Mouse (Mus musculus) MN1 (cell line): ENCODE results near the gene Rdm1.
"Not testable (repeated sequence)": the region's sequence is repeated elsewhere in the genome, so short reads cannot be mapped to it uniquely, and the experiment has no call there.

Source experiments
- DNase-seq: peaks from one replicate; pipeline ENCODE4 v3.0.0-alpha.2; 2016; ENCODE audit warnings: low spot score

Rdm1 gene

DNA sequence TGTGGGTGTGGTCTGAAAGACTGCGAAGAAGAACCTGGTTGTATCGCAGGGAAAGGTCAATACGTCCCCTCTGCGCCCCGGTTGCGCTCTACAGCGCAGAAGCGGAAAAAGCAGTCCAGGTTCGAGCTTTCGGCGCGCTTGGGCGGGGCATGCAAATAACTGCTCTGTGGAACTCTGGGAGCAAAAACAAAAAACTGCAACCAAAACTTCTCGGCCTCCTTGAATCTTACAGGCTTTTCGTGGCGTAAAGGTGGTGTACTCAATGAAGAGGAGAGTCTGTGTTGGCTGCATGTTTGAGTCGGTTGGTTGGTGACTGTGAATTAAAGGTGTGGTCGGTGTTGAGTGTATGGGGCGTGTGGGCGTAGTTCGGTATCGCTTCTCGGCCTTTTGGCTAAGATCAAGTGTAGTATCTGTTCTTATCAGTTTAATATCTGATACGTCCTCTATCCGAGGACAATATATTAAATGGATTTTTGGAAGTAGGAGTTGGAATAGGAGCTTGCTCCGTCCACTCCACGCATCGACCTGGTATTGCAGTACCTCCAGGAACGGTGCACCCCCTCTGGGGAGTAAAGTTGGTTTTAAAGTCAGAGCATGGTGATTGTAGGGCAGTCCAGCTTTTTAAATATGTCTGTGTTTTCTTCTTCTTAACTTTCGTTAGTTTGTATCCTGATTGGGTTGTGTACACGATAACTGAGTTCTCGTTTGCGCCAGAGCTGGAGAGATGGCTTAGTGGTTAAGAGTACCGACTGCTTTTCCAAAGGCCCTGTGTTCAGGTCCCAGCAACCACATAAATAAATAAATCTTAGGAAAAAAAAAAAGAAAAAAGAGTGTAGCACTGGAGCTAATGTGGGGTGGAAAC is at the start of gene Rdm1:
TSS of gene Rdm1 (plus strand) at position 201 of the 862 bp plus-strand sequence.
- peak; percentile 92 for DNase-seq

DNA sequence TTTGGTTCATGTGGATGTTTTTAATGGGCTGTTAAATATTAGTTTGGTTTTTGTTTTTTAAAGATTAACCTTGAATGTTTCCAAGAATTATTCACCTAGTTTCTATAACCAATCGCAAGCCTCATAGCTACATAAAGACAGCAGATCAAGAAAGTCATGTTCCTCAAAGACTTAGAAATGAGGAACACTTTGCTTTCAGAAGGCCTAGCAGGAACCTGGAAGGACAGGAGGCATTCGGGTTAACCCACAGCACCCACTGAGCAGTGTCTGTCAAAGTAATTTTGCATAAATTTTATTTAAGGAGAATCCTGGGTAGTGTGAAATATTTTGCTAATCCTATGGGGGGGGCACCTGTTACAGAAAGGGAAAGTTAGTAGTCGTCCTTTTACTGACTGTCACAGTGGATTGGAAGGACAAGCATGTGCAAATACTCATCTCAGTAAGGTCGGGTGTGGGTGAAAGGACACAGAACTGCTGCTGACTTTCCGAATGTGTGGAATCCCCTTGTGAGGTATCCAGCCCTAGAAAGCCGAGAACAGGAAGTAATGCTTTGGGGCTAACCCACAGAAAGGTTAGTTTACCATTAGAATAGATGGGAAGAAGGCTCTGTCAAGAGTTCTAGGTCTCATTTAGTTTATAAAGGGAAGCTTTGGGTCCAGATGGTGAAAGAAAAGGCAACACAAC is 45.8 kb upstream of the Rdm1 start:
- no peak for DNase-seq

DNA sequence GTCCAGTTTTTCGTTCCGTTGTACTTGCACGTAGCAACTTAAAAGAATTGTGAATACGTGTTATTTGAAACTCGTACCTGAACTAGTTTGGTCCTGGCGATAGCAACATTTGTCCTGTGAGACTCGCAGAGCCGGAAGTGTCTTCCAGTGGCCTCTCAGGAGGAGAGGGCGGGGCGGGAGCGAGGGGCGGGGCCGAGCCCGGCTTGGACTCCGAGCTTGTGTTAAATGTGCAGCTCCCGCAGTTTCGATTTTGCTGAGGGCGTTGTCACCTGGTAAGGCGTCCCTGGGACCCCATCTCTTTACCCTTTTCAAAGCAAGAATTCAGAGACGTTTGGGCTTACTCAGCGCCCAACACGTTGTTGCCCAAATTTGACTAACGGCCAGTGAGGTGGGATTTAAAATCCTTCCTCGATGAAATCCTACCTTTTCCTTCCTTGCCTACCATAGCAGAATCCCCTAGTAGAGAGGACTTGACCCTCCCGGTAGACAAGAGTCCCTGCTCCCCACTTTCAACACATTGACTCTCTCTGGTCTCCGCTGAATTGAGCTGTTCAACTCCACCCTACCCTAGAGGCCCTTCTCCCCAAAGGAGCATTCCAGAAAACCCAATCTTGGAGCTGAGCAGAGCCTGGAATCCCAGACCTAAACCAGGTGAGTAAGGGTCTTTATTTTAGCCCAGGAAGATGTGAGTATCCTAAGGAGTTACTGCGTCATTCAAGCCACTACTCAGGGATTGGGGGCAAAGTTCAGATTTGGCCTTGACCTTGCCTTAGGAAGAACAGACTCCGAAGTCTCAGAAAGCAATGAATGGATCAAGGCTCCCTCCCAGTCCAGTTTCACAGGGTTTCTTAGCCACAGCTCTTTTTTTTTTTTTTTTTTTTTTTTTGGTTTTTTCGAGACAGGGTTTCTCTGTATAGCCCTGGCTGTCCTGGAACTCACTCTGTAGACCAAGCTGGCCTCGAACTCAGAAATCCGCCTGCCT is 44.6 kb upstream of the Rdm1 start, which contains the start of gene Tmem106a:
TSS of gene Tmem106a (plus strand) at position 189 of the 982 bp plus-strand sequence.
- peak; percentile 14 for DNase-seq

DNA sequence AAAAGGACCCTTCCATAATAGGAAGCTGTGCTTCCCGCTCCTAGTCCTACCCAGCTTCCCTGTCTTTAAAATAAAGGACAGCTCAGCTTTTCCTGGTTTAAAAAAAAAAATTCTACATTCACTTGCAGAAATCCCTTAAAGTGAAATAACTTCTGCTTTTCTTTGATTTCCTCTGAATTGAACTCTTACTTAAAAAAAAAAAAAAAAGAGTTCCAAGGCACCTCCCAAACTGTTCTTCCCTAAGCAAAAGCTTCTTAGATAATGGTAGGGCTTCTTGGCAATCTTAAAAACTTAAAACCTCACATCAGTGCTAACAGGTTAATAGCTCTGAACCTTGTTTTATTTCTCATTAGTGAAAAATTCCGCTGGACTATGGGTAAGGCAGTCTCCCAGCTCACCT is 43.8 kb upstream of the Rdm1 start:
- no peak for DNase-seq

DNA sequence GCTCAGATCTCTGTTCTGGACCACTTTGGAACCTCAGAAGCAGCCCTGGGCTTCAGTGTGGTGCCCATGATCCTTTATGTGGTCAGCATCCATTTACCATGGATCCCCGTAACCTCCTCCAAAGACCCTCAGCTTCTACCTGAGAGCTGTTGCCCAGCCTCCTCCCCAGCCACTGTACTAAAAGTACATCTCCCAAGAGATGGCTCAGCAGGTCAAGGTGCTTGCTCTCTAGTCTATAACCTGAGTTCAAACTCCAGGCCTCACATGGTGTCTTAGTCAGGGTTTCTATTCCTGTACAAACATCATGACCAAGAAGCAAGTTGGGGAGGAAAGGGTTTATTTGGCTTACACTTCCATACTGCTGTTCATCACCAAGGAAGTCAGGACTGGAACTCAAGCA is 42.0 kb upstream of the Rdm1 start:
- DNase-seq = not testable (repeated sequence)

DNA sequence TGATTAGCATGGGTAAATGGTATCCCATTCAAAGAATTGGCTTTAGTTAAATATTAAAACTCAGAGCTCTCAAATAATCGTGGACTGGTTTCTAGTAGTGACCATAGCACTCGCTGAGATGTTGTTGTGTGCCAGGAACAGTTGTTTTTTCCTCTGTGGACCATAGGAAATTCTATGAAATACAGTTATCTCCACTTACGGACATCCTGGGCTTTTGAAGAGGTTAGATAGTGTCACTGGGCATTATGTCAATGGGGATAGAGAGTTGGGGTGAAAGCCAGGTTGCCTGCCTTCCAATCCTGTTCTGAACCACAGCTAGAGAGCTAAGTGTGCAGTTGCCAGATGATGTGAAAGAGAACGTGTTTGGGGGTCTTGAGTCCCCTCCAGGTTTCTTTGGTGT is 41.2 kb upstream of the Rdm1 start:
- DNase-seq = no peak

DNA sequence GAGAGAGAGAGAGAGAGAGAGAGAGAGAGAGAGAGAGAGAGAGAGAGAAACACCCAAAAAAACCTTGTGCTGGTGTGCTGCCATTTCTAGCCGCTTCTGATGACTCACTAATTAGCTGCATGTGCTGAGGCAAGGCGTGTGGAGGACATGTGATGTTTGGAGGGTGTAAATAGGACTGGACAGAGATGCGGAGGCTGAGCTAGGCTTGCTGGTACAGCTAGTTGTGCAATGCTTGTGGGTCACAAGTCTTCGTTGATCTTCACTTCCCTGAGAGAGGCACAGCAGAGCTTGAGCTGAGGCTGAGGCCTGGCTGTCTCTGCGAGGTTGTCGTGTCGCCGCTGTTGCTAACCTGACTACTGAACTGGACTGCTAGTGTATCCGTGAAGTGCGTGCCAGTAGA is 39.3 kb upstream of the Rdm1 start:
- DNase-seq = peak; percentile 77

DNA sequence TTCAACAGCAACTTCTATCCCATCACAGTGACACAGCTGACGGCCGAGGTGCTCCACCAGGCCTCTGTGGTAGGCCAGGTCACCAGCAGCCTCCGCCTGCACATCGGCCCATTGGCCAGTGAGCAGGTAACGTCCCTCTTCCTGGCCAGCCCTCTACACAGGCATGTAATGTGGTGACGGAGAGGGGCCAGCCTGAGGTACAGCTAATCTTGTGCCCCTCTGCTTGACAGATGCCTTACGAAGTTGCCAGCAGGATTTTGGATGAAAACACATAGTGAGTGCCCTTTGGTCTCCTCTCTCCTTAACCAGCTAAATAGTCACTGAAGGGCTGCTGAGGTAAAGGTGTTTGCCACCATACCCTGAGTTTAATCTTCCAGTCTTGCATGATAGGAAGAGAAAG is 38.1 kb upstream of the Rdm1 start:
- no peak for DNase-seq

DNA sequence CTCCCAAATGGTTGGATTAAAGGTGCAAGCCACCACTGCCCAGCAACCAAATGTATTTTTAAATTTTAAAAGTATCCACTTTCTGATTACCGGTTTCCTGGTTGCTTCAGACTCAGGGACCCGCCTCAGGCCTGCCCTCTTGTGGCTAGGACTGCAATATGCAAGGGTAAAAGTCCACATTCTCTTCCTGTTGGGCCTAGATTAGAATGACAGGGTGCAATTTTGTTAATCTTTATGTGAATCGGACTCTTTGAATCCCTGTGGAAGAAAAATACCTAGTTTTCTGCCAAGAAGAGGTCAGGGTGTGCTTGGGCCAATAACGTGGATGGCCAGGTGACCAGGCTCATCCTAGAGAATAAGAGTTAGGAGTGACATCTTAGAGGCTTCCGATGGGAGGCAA is 37.6 kb upstream of the Rdm1 start:
- peak; percentile 56 for DNase-seq

DNA sequence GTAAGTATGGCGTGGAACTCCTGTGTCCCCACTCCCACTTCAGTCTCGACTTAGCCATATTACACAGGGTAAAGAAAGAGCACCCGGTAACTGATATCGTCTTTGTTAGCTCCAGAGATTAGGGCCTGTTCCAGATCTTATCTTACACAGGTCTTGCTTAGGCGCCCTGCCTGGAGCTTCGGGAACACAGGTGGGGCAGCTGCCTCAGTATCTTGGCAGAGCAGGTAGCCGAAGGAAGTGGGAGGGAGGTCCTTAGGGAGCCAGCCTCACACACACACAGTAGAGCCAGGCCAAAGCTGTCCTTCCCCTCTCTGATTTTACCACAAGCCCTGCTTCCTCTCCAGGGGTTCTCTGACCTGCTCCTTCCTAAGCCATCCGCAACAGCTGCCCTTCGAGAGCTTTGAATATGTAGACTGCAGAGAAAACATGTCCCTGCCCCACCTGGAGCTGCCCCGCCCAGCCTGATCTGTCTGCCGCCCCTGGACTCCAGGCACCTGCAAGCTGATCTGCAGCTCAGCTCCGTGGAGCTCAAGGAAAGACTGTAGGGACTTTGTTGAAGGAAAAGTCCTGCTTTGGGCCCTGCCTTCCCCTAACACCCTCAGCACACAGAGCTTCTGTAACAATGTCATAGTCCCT is 36.9 kb upstream of the Rdm1 start:
- DNase-seq = no peak

DNA sequence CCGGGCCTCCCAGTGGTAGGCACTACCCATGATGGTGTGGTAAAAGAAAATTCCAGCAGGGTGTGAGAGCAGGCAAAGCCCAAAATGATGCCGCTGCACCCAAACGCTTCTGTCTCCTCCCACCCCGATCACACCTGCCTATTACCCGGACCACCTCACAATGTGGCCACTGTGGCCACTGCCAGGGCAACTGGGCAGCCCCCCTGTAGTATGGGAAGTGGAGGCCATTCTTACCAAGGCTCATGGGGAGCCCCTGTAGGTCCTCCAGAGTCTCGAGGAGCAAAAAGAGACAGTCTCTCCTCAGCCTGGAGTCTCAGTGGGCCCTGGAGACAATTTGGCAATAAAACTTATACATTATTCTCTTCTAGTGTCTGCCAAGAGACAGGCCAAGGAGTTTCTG is 27.8 kb upstream of the Rdm1 start, which contains the start of gene Gm11634:
TSS of gene Gm11634 (minus strand) at position 101 of the 400 bp plus-strand sequence.
- no peak for DNase-seq

DNA sequence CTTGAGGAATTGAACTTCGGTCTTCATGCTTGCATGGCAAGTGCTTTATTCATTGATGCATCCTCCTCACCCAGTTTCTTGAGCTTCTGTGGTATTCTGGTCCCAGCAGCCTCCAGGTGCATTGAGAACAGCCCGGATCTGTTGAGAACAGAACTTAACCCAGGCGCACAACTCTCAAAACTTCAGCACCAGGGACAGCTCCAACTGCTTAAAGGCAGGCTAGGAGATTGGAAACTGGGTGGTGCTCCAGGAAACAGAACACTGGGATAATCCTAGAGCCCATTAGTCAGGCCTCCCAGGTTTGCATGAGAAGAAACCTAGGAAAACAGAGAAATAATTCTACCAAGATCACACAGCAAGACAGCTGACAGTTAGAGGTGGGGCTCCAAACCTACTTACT is 24.5 kb upstream of the Rdm1 start:
- DNase-seq = no peak

DNA sequence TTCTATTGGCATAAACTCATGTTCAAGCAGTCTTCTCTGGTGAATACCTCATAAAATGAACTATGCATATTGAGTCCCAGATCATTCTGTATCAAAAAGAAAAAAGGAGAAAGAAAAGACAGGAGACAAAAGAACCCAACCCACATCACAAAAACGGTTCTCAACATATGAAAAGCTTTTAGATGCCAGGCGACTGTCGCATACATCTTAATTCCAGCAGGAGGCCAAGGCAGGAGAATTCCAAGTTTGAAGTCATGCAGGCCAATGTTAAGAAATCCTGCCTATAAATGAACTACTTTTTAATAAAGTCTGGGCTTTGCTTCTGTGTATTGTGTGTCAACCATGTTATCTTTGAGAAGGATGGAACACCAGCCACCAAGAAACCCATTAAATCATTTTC is 22.9 kb upstream of the Rdm1 start:
- DNase-seq = no peak

DNA sequence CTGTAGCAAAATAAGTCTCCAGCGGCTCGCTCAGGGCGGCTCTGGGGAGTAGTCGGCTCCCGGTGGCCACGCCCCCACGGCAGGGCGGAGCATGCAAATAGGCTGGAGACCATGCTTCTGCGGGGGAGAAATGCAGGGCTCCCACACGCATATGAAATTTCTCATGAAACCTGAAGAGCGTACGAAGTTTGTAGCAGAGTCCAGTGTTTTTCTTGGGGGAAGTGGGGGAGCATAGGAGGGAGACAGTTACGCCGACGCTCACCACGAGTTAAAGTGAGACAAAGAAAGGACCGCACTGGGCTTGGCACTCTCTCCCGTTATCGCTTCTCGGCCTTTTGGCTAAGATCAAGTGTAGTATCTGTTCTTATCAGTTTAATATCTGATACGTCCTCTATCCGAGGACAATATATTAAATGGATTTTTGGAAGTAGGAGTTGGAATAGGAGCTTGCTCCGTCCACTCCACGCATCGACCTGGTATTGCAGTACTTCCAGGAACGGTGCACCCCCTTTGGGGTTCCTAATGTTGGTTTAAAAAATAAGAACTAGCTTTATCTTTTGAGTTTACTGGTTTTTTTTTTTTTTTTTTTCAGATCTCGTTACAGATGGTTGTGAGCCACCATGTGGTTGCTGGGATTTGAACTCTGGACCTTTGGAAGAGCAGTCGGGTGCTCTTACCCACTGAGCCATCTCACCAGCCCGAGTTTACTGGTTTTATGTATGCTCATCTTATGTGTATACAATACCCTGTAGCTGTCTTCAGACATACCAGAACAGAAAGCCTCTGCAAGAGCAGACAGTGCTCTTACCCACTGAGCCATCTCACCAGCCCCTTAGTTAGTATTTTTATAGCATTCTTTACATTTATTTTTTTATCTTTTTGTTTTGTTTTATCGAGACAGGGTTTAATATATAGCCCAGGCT is 22.2 kb upstream of the Rdm1 start:
- peak; percentile 84 for DNase-seq

DNA sequence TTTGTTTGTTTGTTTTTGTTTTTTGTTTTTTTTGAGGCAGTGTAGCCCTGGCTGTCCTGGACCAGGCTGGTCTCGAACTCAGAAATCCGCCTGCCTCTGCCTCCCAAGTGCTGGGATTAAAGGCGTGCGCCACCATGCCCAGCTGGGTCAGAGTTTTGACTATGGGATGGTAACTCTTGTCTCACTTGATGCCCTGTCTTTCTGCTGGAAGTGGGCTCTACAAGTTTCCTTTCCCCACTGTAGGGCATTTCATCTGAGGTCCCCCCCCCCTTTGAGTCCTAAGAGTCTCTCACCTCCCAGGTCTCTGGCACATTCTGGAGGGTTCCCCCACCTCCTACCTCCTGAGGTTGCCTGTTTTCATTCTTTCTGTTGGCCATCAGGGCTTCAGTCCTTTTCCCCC is 19.9 kb upstream of the Rdm1 start:
- not testable (repeated sequence) for DNase-seq

DNA sequence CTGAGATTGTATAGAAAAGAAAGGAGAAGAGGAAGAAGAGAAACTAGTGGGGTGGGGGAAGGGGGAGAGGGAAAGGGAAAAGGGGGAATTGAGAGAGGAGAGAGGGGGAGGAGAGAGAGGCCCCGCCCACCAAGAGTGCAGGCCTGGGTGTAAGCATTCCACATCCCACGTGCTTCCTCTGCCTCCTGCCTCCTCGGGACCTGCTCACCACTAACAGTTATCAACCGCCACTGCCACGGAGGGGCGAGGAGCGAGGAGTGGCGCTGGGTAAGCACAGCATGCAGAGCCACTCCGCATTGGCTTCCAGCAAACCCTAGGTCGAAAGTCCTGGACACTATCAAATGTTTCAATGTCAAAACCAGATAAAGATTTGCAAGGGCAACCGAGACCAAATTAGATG is 16.6 kb upstream of the Rdm1 start:
- DNase-seq = peak; percentile 36

DNA sequence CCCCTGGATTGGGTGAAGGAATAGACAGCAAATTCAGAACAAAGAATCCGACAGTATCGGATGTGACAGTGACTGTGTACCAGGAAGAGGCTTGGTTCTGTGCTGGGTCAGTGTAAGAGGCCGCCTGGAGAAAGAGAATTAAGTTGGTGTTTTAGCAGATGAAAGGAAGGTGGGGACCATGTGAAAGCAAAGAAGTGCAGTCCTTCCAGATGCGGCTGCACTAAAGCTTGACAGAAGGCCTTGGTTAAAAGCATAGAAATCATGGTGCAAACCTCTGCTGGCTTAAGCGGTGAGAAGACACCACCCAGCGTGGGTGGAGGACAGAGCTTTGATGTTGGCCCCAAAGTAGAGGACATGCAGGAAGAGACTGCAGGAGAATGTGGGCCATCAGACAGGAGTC is 13.4 kb upstream of the Rdm1 start:
- no peak for DNase-seq

DNA sequence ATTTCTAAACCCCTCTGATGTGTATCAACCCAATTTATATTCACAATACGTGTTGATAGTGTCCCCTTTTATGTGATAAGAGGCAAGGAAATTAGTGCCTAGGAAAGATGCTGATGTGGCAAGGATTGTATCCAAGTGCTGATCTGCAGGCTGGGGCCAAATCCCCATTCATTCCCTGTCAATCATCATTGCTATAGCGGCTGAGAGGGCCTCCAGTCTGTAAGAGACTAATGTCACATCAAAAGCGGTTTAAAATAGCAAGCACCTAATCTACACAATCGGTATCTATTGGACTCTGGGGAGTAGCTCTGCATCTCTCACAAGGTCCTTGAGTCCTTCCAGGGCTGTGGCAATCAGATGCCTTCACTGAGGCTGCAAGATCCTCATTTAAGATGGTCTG is 12.9 kb upstream of the Rdm1 start:
- DNase-seq = no peak

DNA sequence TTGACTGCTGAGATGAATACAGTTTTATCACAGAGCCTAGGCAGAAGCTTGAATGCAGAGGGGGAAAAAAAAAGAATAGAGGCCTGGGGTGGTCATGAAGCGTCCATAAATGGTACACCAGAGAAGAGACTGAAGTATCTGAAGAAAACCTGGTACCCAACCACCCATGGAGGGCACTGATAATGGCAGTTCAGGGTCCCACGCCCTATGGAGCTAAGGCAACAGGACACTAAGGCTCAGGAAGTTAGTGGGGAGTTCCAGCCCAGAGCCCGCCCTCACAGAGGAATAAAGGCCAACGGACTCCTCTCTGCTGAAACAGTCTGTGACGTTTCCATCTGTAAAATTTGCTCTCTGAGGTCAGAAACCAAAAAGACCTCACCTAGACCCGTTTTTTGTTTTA is 11.6 kb upstream of the Rdm1 start:
- no peak for DNase-seq

DNA sequence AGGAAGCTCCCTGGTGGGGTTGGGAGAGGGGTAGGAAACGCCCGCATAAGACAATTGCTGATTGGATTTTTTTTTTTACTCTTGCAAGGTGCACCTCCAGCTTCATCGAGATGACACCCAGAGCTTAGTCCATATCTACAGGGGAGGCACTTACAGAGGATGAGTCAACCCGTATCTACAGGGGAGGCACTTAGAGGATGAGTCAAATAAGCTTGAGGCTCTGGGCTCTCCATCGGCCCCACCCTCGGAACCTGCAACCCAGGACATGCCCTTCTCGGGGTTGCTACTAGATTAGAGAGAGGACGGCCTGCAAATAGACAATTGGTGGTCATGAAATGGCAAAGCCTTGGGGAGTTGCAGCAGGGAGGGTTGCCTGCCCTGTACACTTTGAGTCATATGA is 10.9 kb upstream of the Rdm1 start:
- DNase-seq = no peak
